Mouse (Mus musculus): Measurements from ENCODE around the gene Dhx16. TPM values are rescaled to one million over a fixed set of nuclear protein-coding genes. Genes with fewer than 3 reads are reported as not detected.

Dhx16 gene
- polyA plus RNA-seq, 1 experiment: 533 TPM

DNA sequence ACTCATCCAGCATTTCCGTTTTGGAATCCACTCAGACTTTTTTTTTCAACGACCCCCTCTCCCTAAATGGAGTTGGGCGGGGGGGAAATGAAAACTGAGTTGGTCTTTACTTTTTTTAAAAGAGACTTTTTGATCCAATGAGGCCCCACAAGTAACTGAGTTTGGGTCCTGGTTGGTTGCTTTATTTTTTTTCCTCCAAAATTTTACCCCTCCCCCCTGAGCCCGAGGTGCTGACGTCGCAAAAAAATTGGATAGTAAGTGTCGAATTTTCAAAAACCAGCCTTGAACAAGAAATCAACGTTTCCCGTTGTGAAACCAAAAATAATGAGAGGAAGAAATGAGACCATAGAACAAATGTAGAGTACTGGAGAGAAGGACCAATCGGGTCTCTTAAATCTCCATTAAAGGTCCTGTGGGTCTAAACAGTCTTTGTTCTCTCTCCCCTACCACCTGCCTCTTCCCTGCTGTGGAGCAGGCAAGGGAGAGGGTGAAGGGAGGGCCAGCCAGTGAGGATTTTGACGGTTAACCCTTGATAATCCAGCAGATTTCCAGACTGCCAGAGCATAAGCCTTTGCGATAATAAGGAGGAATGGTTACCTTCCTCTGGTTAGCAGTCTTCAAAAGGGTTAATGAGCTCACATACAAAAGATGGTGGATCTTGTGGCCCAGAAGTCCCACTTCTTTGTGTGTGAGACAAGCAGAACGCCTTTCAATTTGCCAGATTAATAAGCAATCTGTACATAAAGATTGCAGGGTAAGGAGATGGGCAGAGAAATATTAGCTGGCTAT lies 38.0 kb downstream of the Dhx16 start:
- Histone ChIP-seq H3K4me1 (ENCODE audit: control insufficient read depth, insufficient read depth, low read length) (peaks cover 2% of the 10 kb centered on the region), H3K4me3 (ENCODE audit: low read depth, low read length) (peak overlapping the region; percentile 99), H3K9me3 (replicated peaks; ENCODE audit: control insufficient read depth, insufficient read depth, low read length, poor library complexity, severe bottlenecking) (no peaks in the 10 kb centered on the region), H3K27ac (ENCODE audit: insufficient read depth, low read length) (peak overlapping the region; percentile 89), H3K27me3 (ENCODE audit: control insufficient read depth, insufficient read depth, low read length, poor library complexity, severe bottlenecking) (no peaks in the 10 kb centered on the region), H3K9ac (ENCODE audit: low read depth, poor library complexity, severe bottlenecking) (peak overlapping the region; percentile 97), H3K36me3 (ENCODE audit: control insufficient read depth, insufficient read depth, low read length, poor library complexity, severe bottlenecking) (peaks cover 30% of the 10 kb centered on the region)
- 0 out of 2 replicates have a peak, but pooled peaks have one; percentile 11 for TF ChIP-seq EP300 (IDR thresholded peaks at IDR 0.05; ENCODE audit: insufficient read depth, low read depth, low read length)
- peak; percentile 93 for TF ChIP-seq POLR2A (IDR thresholded peaks at IDR 0.05; ENCODE audit: insufficient read depth, low read length)
- no peak for TF ChIP-seq CTCF (IDR thresholded peaks at IDR 0.05; ENCODE audit: low read depth, low read length)

- peaks cover 2% of the 10 kb centered on the region for H3K4me1 ChIP-seq (ENCODE audit: control insufficient read depth, insufficient read depth, low read length)
- no peaks in the 10 kb centered on the region for H3K9me3 ChIP-seq (replicated peaks; ENCODE audit: control insufficient read depth, insufficient read depth, low read length, poor library complexity, severe bottlenecking)
- H3K27me3 ChIP-seq (ENCODE audit: control insufficient read depth, insufficient read depth, low read length, poor library complexity, severe bottlenecking): no peaks in the 10 kb centered on the region
- peak overlapping the region; percentile 99 for H3K4me3 ChIP-seq (ENCODE audit: low read depth, low read length)
- peak overlapping the region; percentile 97 for H3K27ac ChIP-seq (ENCODE audit: insufficient read depth, low read length)
- H3K36me3 ChIP-seq (ENCODE audit: control insufficient read depth, insufficient read depth, low read length, poor library complexity, severe bottlenecking): peaks cover 29% of the 10 kb centered on the region
- H3K9ac ChIP-seq (ENCODE audit: low read depth, poor library complexity, severe bottlenecking): peak overlapping the region; percentile 97
- TF ChIP-seq POLR2A (IDR thresholded peaks at IDR 0.05; ENCODE audit: insufficient read depth, low read length) (no peak), CTCF (IDR thresholded peaks at IDR 0.05; ENCODE audit: low read depth, low read length) (no peak), EP300 (IDR thresholded peaks at IDR 0.05; ENCODE audit: insufficient read depth, low read depth, low read length) (no peak)
Measured at GRCm38 (mm10) chr17:35918276-35919059, 38.8 kb downstream of the Dhx16 start.

DNA sequence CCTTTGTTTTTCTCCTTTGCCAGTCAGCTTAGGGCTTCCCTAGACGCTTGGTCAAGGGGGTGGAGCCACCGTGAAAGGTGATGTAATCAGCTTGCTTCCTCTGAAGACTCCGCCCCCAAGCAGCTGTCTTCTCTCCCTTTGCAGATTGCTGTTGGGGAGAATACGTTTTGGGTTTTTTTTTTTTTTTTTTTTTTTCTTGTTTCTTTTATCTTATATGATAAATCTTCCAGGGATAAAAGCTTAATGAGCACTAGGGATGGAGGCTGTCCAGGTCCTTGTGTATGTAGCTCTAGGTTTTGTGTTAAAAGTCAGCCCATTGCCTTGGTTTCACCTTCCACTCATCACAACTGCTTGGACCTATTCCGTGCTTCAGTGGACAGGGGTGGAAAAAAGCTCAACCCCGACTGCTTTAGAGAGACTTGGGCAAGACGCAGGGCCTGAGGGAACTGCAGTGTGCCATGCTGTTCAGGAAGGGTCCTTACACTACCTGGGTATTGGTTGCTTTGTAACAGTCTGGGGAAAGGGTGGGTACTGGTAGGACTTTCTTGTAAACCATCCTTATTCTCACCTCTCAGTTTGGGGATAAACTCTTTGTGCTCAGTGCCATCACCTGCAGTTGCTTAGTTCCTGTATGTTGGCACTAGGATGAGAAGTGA lies 39.6 kb downstream of the Dhx16 start:
- peaks cover 32% of the 10 kb centered on the region for H3K36me3 ChIP-seq (ENCODE audit: control insufficient read depth, insufficient read depth, low read length, poor library complexity, severe bottlenecking)
- no peaks in the 10 kb centered on the region for H3K27me3 ChIP-seq (ENCODE audit: control insufficient read depth, insufficient read depth, low read length, poor library complexity, severe bottlenecking)
- peak overlapping the region; percentile 68 for H3K4me3 ChIP-seq (ENCODE audit: low read depth, low read length)
- TF ChIP-seq CTCF (IDR thresholded peaks at IDR 0.05; ENCODE audit: low read depth, low read length) (no peak), EP300 (IDR thresholded peaks at IDR 0.05; ENCODE audit: insufficient read depth, low read depth, low read length) (no peak), POLR2A (IDR thresholded peaks at IDR 0.05; ENCODE audit: insufficient read depth, low read length) (no peak)
- H3K4me1 ChIP-seq (ENCODE audit: control insufficient read depth, insufficient read depth, low read length): peaks cover 2% of the 10 kb centered on the region
- peak overlapping the region; percentile 92 for H3K27ac ChIP-seq (ENCODE audit: insufficient read depth, low read length)
- H3K9me3 ChIP-seq (replicated peaks; ENCODE audit: control insufficient read depth, insufficient read depth, low read length, poor library complexity, severe bottlenecking): no peaks in the 10 kb centered on the region
- H3K9ac ChIP-seq (ENCODE audit: low read depth, poor library complexity, severe bottlenecking): peak overlapping the region; percentile 97

GRCm38 (mm10) chr17:35919864-35920301 lies 40.3 kb downstream of the Dhx16 start:
- Histone ChIP-seq H3K9ac (ENCODE audit: low read depth, poor library complexity, severe bottlenecking) (peak overlapping the region; percentile 75), H3K36me3 (ENCODE audit: control insufficient read depth, insufficient read depth, low read length, poor library complexity, severe bottlenecking) (peaks cover 34% of the 10 kb centered on the region), H3K9me3 (replicated peaks; ENCODE audit: control insufficient read depth, insufficient read depth, low read length, poor library complexity, severe bottlenecking) (no peaks in the 10 kb centered on the region), H3K27ac (ENCODE audit: insufficient read depth, low read length) (peak overlapping the region; percentile 92), H3K4me3 (ENCODE audit: low read depth, low read length) (no peak overlapping the region), H3K4me1 (ENCODE audit: control insufficient read depth, insufficient read depth, low read length) (peaks cover 2% of the 10 kb centered on the region), H3K27me3 (ENCODE audit: control insufficient read depth, insufficient read depth, low read length, poor library complexity, severe bottlenecking) (no peaks in the 10 kb centered on the region)
- no peak for TF ChIP-seq CTCF (IDR thresholded peaks at IDR 0.05; ENCODE audit: low read depth, low read length)
- no peak for TF ChIP-seq POLR2A (IDR thresholded peaks at IDR 0.05; ENCODE audit: insufficient read depth, low read length)
- TF ChIP-seq EP300 (IDR thresholded peaks at IDR 0.05; ENCODE audit: insufficient read depth, low read depth, low read length): no peak

DNA sequence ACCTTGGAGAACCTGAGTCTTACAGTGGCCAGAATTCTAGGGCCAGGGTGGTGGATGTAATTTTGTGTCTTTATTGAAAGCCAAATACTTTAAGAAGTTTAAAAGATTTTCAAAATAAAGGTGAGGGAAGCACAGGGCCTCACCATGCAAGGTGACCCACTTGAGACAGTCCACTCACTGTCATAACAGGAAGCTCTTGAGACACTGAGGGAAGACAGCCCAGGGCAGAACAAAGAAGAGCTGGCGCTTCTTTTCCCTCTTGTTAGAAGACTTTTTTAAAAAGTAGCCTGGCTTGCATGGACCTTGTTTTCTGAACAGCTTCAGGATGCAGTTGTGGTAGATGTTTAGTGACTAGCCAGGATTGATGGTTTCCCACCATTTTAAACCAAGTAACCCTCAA lies 40.8 kb downstream of the Dhx16 start:
- peaks cover 2% of the 10 kb centered on the region for H3K4me1 ChIP-seq (ENCODE audit: control insufficient read depth, insufficient read depth, low read length)
- no peaks in the 10 kb centered on the region for H3K9me3 ChIP-seq (replicated peaks; ENCODE audit: control insufficient read depth, insufficient read depth, low read length, poor library complexity, severe bottlenecking)
- no peak overlapping the region for H3K4me3 ChIP-seq (ENCODE audit: low read depth, low read length)
- H3K27me3 ChIP-seq (ENCODE audit: control insufficient read depth, insufficient read depth, low read length, poor library complexity, severe bottlenecking): no peaks in the 10 kb centered on the region
- TF ChIP-seq CTCF (IDR thresholded peaks at IDR 0.05; ENCODE audit: low read depth, low read length) (no peak), EP300 (IDR thresholded peaks at IDR 0.05; ENCODE audit: insufficient read depth, low read depth, low read length) (no peak), POLR2A (IDR thresholded peaks at IDR 0.05; ENCODE audit: insufficient read depth, low read length) (no peak)
- H3K27ac ChIP-seq (ENCODE audit: insufficient read depth, low read length): 0 out of 2 replicates have a peak overlapping the region, but pooled peaks have one; percentile 92
- no peak overlapping the region for H3K9ac ChIP-seq (ENCODE audit: low read depth, poor library complexity, severe bottlenecking)
- H3K36me3 ChIP-seq (ENCODE audit: control insufficient read depth, insufficient read depth, low read length, poor library complexity, severe bottlenecking): peaks cover 34% of the 10 kb centered on the region

Data from ES-Bruce4 (cell line).